Mouse (Mus musculus) right cerebral cortex, adult 18-20 months (tissue): ENCODE measurements around the gene Olfr551.
A peak's percentile ranks its signal among the peaks of the same experiment; 100 is the strongest.
"Not testable (repeated sequence)": the region's sequence is repeated elsewhere in the genome, so short reads cannot be mapped to it uniquely, and the experiment has no call there.

ENCODE experiments used
- DNase-seq: peaks from one replicate; pipeline ENCODE4 v3.0.0; 2022; ENCODE audit warnings: mixed read lengths

The Olfr551 gene

GRCm38 (mm10) chr7:102591786-102592185, at the start of gene Olfr551:
Gene Olfr551 (minus strand): TSS chr7:102591886.
- no peak for DNase-seq

- DNase-seq: no peak
These were observed 46.4 kb upstream of the Olfr551 start, which contains the start of gene Olfr554 for GRCm38 (mm10) chr7:102638132-102638531. Gene Olfr554 (plus strand): TSS chr7:102638432.

DNA sequence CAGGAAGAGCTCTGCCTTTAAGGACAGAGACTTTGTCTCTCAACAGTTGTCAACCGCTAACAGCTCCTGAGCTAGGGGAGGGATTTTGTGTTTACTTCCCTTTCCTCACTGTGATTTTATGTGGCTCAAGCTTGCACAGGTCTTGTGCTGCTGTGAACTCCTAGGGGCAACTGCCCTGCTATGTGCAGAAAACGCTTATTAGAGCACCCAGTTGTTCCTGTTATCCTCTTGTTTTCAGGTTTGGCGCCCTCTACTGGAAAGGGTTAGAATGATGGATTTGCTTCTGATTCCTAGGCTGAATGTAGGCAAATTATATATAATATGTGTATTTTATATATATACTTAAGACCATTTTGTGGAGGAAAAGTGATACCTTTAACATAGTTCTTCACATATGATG, 45.0 kb upstream of the Olfr551 start:
- peak; percentile 13 for DNase-seq

GRCm38 (mm10) chr7:102620368-102620767, 28.7 kb upstream of the Olfr551 start:
- DNase-seq: not testable (repeated sequence)

DNA sequence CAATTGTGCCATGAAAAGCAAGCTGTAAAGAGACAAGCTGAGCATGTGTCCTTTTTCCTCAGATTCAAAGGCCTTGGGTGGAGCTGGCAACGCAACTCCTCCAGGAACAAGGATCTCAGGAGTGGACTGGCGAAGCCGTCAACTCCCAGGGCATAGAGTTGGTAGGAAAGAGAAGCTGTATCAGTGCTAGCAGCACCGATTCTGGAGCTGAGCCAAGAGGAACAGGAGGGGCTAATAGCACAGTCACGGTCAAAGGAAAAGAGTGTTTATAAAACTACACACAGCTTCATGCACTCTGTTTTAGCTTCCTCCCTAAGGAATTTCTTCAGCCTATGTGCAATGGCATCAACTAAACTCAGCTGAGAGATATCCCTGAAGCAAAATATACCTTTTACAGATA, 27.9 kb upstream of the Olfr551 start:
- no peak for DNase-seq

GRCm38 (mm10) chr7:102618118-102618517, 26.4 kb upstream of the Olfr551 start, which contains the start of gene Olfr553:
Gene Olfr553 (minus strand): TSS chr7:102618218.
- no peak for DNase-seq

DNA sequence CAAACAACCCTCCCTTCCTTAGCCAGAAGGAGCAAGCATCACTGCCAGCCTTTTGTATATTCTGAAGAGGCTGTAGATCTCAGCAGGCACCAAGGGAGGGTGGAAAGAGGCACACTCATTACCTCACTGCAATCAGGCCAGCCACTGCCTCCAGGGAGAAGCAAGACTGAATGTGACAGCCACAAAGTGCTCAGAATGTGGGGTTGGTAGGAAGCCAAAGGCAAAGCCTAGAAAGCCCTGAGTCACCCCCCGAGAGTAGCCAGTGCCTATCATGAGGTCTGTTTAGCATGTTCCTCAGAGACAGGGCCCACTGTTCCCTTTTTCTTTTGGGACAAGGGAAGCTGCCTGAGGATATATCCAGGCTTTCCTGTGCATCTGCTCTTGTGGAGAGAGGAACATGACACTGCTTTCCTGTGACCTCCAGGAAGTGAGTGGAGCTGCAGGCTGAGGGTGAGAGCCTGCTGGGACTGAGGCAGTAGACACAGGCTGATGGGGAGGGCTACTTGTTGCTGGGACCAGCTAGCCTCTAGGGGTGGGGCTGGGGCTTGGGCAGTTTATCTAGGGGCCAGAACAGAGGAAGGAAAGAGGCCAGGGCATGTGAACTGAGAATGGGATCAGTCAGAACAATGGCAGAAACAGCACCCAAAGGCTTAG, 5.8 kb upstream of the Olfr551 start, which contains the start of gene Olfr552:
TSS of gene Olfr552 (plus strand) at position 393 of the 654 bp plus-strand sequence.
- no peak for DNase-seq

GRCm38 (mm10) chr7:102575998-102576397, 15.7 kb downstream of the Olfr551 start:
- no peak for DNase-seq

GRCm38 (mm10) chr7:102573174-102573830, 18.4 kb downstream of the Olfr551 start:
- no peak for DNase-seq

DNA sequence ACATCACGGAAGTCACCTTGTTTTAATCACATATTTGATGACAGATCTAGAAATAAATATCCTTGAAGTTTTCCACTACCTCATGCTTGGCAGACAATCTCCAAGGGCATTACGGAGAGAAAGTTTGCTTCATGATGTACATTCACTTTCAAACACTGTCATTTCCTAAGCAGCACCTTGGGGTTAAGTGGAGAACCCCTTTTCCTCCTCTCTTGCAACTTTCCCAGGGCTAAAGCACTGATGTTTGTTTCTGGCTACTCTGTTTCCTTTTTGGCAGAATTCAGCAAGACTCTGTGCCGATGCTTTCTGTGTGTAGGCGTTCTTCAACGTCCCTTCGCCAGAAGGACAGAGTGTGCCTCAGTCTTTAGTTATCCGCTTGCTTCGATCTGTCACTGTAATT, 20.5 kb downstream of the Olfr551 start, which contains the start of gene Olfr550:
TSS of gene Olfr550 (plus strand) at position 301 of the 400 bp plus-strand sequence.
- DNase-seq: no peak

DNA sequence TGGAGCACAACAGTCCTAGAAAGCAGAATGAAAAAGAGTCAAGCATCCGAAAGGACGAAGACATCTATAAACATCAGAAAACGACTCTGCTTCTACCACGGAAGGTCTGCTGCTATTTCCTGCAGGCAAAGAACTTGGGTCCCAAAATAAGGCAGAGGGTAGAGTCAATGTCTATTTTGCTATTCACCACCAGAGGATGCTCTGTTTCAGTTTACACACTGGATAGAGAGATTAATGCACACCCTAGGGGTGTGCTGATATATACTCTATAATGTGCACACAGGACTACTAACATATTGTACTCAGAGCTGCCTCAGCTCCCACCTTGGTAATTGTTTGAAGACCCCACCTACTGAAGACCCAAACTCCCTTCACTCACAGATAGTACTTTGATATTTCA, 25.5 kb downstream of the Olfr551 start:
- no peak for DNase-seq

DNA sequence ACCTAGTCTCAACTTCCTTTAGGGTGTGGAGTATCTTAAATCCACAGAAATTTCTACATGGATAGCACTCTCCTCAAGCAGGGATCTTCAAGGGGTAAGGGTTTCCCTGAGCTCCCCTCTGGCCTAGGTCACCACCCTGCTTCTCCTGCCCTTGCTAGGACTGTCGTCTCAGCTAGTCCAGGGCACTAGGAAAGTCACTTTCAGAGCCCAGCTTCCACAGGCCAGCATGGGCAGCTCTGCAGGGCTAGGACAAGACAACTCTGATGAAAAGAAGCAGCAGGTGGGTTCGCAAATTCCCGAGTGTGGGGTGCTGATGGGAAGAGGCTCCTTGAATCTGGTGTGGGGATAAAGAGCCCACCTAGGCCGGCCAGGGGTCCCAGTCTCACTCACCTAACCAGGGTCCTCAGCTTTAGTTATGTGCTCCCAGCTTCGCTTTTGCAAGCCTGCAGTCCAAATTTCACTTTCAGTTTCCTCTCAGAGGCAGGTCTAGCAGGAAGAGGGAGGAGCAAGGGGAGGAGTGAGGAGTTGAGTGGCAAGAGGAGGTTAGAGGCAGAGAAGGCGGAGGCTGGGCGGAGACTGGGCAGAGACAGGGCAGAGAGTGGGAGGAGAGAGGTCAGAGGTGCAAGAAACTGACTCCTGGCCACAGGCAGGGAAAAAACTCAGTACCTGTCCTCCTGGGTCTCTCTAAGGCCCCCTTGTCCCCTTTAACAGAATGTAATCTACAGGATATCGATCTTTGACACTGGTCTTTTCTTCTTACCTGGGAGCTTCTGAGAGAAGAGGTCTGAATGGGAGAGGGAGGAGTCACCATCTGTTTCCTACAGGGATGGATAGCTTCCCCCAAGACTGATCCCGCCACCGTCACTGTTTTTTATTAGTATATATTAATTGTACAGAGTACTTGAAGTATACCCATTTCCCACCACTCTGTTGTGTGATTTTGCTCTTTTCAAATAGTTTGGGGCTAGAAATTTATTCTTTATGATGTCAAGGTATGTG, 26.4 kb downstream of the Olfr551 start, which contains the start of gene Trim21:
TSS of gene Trim21 (minus strand) at position 488 of the 999 bp plus-strand sequence.
- peak; percentile 71 for DNase-seq

- DNase-seq: no peak
These were observed 38.4 kb downstream of the Olfr551 start for GRCm38 (mm10) chr7:102553279-102553678.

DNA sequence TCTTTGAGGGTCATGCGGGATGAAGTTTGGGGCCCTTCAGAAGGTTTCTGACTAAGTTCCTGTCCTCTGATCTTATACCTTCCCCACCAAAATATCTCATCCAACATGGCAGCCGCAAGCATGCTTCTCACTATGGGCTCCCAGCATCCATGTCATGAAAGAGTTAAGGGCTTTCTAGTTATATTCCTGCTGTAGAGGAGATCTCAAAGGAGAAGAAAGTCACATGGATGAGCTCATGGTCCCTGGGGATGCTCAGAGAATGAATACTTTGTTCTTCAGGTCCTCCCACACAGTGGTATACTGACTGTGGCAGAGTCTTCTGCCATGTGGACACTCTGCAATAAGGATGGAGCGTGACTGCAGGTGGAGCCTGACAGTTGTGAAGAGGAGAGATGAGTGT, 42.1 kb downstream of the Olfr551 start, which contains the start of gene Olfr549:
TSS of gene Olfr549 (plus strand) at position 301 of the 400 bp plus-strand sequence.
- no peak for DNase-seq

DNA sequence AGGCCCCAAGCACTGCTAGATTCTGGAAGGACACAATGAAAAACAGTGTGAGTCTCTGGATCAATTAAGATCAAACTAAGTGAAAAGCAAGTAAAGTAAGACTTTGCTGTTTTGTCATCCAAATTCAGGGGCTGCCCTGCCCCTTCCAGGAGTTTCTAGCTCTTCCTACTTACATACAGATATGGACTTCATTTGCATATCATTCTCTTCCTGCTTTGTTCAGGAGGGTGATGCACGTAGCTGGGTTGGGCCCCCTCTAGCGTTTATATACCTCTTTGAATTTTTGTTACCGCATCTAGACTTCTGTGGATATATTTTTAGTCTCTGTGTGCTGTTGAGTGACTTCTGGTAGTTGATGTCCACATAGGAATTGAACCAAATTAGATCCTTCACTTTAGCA, 50.4 kb downstream of the Olfr551 start:
- DNase-seq: no peak

GRCm38 (mm10) chr7:102540596-102540995, 51.1 kb downstream of the Olfr551 start, which contains the start of gene Olfr548-ps1:
Gene Olfr548-ps1 (plus strand): TSS chr7:102540896.
- DNase-seq: no peak

- DNase-seq: no peak
These were observed 57.2 kb downstream of the Olfr551 start, which contains the start of gene Olfr547 for GRCm38 (mm10) chr7:102534449-102534848. Gene Olfr547 (plus strand): TSS chr7:102534749.
